Mouse (Mus musculus): ENCODE measurements around the gene Hacl1.

- TF ChIP-seq CTCF (conservative IDR thresholded peaks at IDR 0.05; ENCODE audit: insufficient read depth, insufficient read length, low read depth, low read length) (no peak), POLR2A (IDR thresholded peaks at IDR 0.05; ENCODE audit: low read depth, low read length) (no peak)
Measured at GRCm38 (mm10) chr14:31666931-31667705, 26.0 kb upstream of the Hacl1 start.

Data from kidney, adult 2 months (tissue).